Mouse (Mus musculus): Measurements from ENCODE around the gene Strbp. TPM values are rescaled to one million over a fixed set of nuclear protein-coding genes. Genes with fewer than 3 reads are reported as not detected.

Strbp gene
- polyA plus RNA-seq, 1 experiment from 2014 or later, result 112 TPM

- H3K36me3 ChIP-seq (replicated peaks), result 0 out of 2 replicates have a peak, but pooled peaks cover 3% of the 10 kb centered on the region
- no peaks in the 10 kb centered on the region for H3K9me3 ChIP-seq
- peak within 1 kb of the TSS; percentile 84 for H3K4me3 ChIP-seq (replicated peaks)
- under 1% methylated on average over 51 of the region's 51 CpGs for WGBS
- H3K27me3 ChIP-seq, result no peaks in the 10 kb centered on the region
- peaks cover 20% of the 10 kb centered on the region for H3K4me1 ChIP-seq
- H3K27ac ChIP-seq, result peak within 1 kb of the TSS; percentile 90
- H3K9ac ChIP-seq, result peak within 1 kb of the TSS; percentile 89
- peak; percentile 99 for ATAC-seq (ENCODE audit: low FRiP score)
- peak within 1 kb of the TSS; percentile 83 for H3K4me2 ChIP-seq
Observed at GRCm38 (mm10) chr2:37442611-37443591, 260.8 kb downstream of the Strbp start, which contains the start of the genes Zbtb26, Zbtb6 and Rabgap1. Gene Zbtb26, minus strand, starts transcription at chr2:37443135. Gene Zbtb6, minus strand, starts transcription at chr2:37443171. Gene Rabgap1, plus strand, starts transcription at chr2:37443279.

Small RNA genes lying within 50 kb of the gene (microRNA-seq; reads per million reads assigned to microRNA genes)
- 0.97 reads per million for gene Mir5128

Other genes with a start within 250 kb of the Strbp start
- gene Gpr21, start 187.5 kb downstream of the Strbp start, polyA plus RNA-seq (2016; fragmentation: Nextera tagmentation; extraction: Ambion mirVana), result 5.2 and 6.8 TPM in 2 replicates
- gene Crb2, start 72.4 kb upstream of the Strbp start, polyA plus RNA-seq (2016; fragmentation: Nextera tagmentation; extraction: Ambion mirVana), result 24.8 and 24.9 TPM in 2 replicates

Data from forebrain, embryonic 12.5 days (tissue).